Mouse (Mus musculus) heart, embryonic 11.5 days (tissue): ENCODE measurements around the gene Myrip. TPM values are rescaled to one million over a fixed set of nuclear protein-coding genes. Genes with fewer than 3 reads are reported as not detected.
"Not testable (repeated sequence)": the region's sequence is repeated elsewhere in the genome, so short reads cannot be mapped to it uniquely, and the experiment has no call there.

Experiments
- ATAC-seq: fragments of 200-750 bp; cut with Nextera tagmentation; replicated peaks from 2 replicates; pipeline ENCODE4 v1.8.0; 2017; ENCODE audit warnings: moderate library complexity; ENCODE audit not compliant: insufficient number of reproducible peaks, low FRiP score, low TSS enrichment
- H3K27ac ChIP-seq: fragments of 300-500 bp; sonication (generic); 2 replicates; pipeline ENCODE4 v1.5.1; 2014; ENCODE audit warnings: mild to moderate bottlenecking, low read depth, low read length
- H3K27me3 ChIP-seq: fragments of 300-500 bp; sonication (generic); 2 replicates; pipeline ENCODE4 v1.6.1; 2014; ENCODE audit warnings: mild to moderate bottlenecking, low read length, mixed read lengths; ENCODE audit not compliant: control insufficient read depth, insufficient read depth
- H3K36me3 ChIP-seq: fragments of 300-500 bp; sonication (generic); 2 replicates; pipeline ENCODE4 v1.6.1; 2014; ENCODE audit warnings: mild to moderate bottlenecking, low read length, moderate library complexity, mixed read lengths; ENCODE audit not compliant: control insufficient read depth, insufficient read depth
- H3K4me1 ChIP-seq: fragments of 300-500 bp; sonication (generic); 2 replicates; pipeline ENCODE4 v1.6.1; 2014; ENCODE audit warnings: low read length; ENCODE audit not compliant: control insufficient read depth, insufficient read depth
- H3K4me2 ChIP-seq: fragments of 300-500 bp; sonication (generic); 2 replicates; pipeline ENCODE4 v1.6.1; 2014; ENCODE audit warnings: mild to moderate bottlenecking, moderate library complexity
- H3K4me3 ChIP-seq: fragments of 300-500 bp; sonication (generic); 2 replicates; pipeline ENCODE4 v1.5.1; 2014; ENCODE audit warnings: low read depth, low read length
- H3K9ac ChIP-seq: fragments of 300-500 bp; sonication (generic); 2 replicates; pipeline ENCODE4 v1.6.1; 2014; ENCODE audit warnings: mild to moderate bottlenecking, low read depth, low read length, moderate library complexity
- H3K9me3 ChIP-seq: fragments of 300-500 bp; sonication (generic); replicated peaks from 2 replicates; pipeline ENCODE4 v1.6.1; 2016; ENCODE audit warnings: low read length; ENCODE audit not compliant: control insufficient read depth
- WGBS: fragments of 180-500 bp; shearing (Covaris S2); extraction: QIAGEN DNeasy Blood & Tissue Kit; methylation state at CpG from one replicate; pipeline ENCODE4 v1.1.7; 2014; ENCODE audit not compliant: insufficient replicate concordance; 5-methylcytosine and 5-hydroxymethylcytosine counted together
- polyA plus RNA-seq: library from polyadenylated mRNA; unstranded; fragments of >200 nt; fragmentation: Nextera tagmentation; extraction: Ambion mirVana; gene quantifications from 2 replicates; pipeline ENCODE4 v1.2.1, GENCODE M21; 2014

Myrip gene
- polyA plus RNA-seq, 1 experiment from 2014 or later: 0.11 TPM

- H3K9ac ChIP-seq: no peak overlapping the region
- H3K27ac ChIP-seq: no peak overlapping the region
- H3K4me1 ChIP-seq: no peaks in the 10 kb centered on the region
- 70% methylated on average over 3 of the region's 3 CpGs for WGBS
- no peak for ATAC-seq
- no peak overlapping the region for H3K4me2 ChIP-seq
- H3K9me3 ChIP-seq: no peaks in the 10 kb centered on the region; the same call in 1 of the 2 replicates
- no peaks in the 10 kb centered on the region for H3K27me3 ChIP-seq
- H3K36me3 ChIP-seq: no peaks in the 10 kb centered on the region
- no peak overlapping the region for H3K4me3 ChIP-seq
Measured at GRCm38 (mm10) chr9:120315171-120315570, 13.9 kb downstream of the Myrip start.

GRCm38 (mm10) chr9:120319099-120319498 is 17.8 kb downstream of the Myrip start:
- Histone ChIP-seq H3K27ac (no peak overlapping the region), H3K4me3 (no peak overlapping the region), H3K36me3 (no peaks in the 10 kb centered on the region), H3K9me3 (no peaks in the 10 kb centered on the region; the same call in 1 of the 2 replicates), H3K4me2 (no peak overlapping the region), H3K27me3 (no peaks in the 10 kb centered on the region), H3K4me1 (no peaks in the 10 kb centered on the region), H3K9ac (no peak overlapping the region)
- no peak for ATAC-seq
- 78% methylated on average over 9 of the region's 9 CpGs for WGBS

- no peak overlapping the region for H3K27ac ChIP-seq
- ATAC-seq: no peak
- 81% methylated on average over 2 of the region's 2 CpGs for WGBS
- no peak overlapping the region for H3K4me3 ChIP-seq
- no peak overlapping the region for H3K4me2 ChIP-seq
- H3K4me1 ChIP-seq: no peaks in the 10 kb centered on the region
- H3K27me3 ChIP-seq: no peaks in the 10 kb centered on the region
- no peaks in the 10 kb centered on the region; the same call in 1 of the 2 replicates for H3K9me3 ChIP-seq
- no peak overlapping the region for H3K9ac ChIP-seq
- H3K36me3 ChIP-seq: no peaks in the 10 kb centered on the region
Measured at GRCm38 (mm10) chr9:120320573-120320972, 19.3 kb downstream of the Myrip start.

GRCm38 (mm10) chr9:120322702-120323426 is 21.6 kb downstream of the Myrip start:
- no peak overlapping the region for H3K9ac ChIP-seq
- WGBS: 68% methylated on average over 15 of the region's 15 CpGs
- H3K4me3 ChIP-seq: no peak overlapping the region
- no peak overlapping the region for H3K27ac ChIP-seq
- H3K9me3 ChIP-seq: no peaks in the 10 kb centered on the region; the same call in 1 of the 2 replicates
- ATAC-seq: no peak
- no peaks in the 10 kb centered on the region for H3K4me1 ChIP-seq
- H3K27me3 ChIP-seq: no peaks in the 10 kb centered on the region
- H3K4me2 ChIP-seq: no peak overlapping the region
- no peaks in the 10 kb centered on the region for H3K36me3 ChIP-seq

GRCm38 (mm10) chr9:120331048-120331447 is 29.7 kb downstream of the Myrip start:
- not testable (repeated sequence) for ATAC-seq, H3K9me3 ChIP-seq, H3K9ac ChIP-seq, H3K27me3 ChIP-seq, H3K27ac ChIP-seq, H3K36me3 ChIP-seq, H3K4me1 ChIP-seq, H3K4me2 ChIP-seq, H3K4me3 ChIP-seq
- WGBS: 82% methylated on average over 2 of the region's 3 CpGs

- ATAC-seq: no peak
- no peak overlapping the region for H3K9ac ChIP-seq
- no peaks in the 10 kb centered on the region for H3K4me1 ChIP-seq
- no peak overlapping the region for H3K4me3 ChIP-seq
- 0 out of 2 replicates have a peak, but pooled peaks cover 2% of the 10 kb centered on the region for H3K9me3 ChIP-seq
- H3K36me3 ChIP-seq: no peaks in the 10 kb centered on the region
- H3K27me3 ChIP-seq: no peaks in the 10 kb centered on the region
- no peak overlapping the region for H3K4me2 ChIP-seq
- 48% methylated on average over 4 of the region's 4 CpGs for WGBS
- H3K27ac ChIP-seq: no peak overlapping the region
Measured at GRCm38 (mm10) chr9:120338172-120338571, 36.9 kb downstream of the Myrip start.

- no peak overlapping the region for H3K4me3 ChIP-seq
- 66% methylated on average over 10 of the region's 10 CpGs for WGBS
- no peak for ATAC-seq
- 0 out of 2 replicates have a peak, but pooled peaks cover 2% of the 10 kb centered on the region for H3K9me3 ChIP-seq
- no peaks in the 10 kb centered on the region for H3K36me3 ChIP-seq
- no peak overlapping the region for H3K9ac ChIP-seq
- no peak overlapping the region for H3K4me2 ChIP-seq
- no peak overlapping the region for H3K27ac ChIP-seq
- H3K27me3 ChIP-seq: no peaks in the 10 kb centered on the region
- no peaks in the 10 kb centered on the region for H3K4me1 ChIP-seq
Measured at GRCm38 (mm10) chr9:120339975-120340695, 38.8 kb downstream of the Myrip start.

- Histone ChIP-seq H3K4me2 (no peak overlapping the region), H3K9me3 (no peaks in the 10 kb centered on the region), H3K4me3 (no peak overlapping the region), H3K27ac (no peak overlapping the region), H3K36me3 (no peaks in the 10 kb centered on the region), H3K4me1 (no peaks in the 10 kb centered on the region; the same call in 1 of the 2 replicates), H3K27me3 (no peaks in the 10 kb centered on the region), H3K9ac (no peak overlapping the region)
- no peak for ATAC-seq
- WGBS: 68% methylated on average over 4 of the region's 4 CpGs
Measured at GRCm38 (mm10) chr9:120343123-120343790, 41.9 kb downstream of the Myrip start.
